Mouse (Mus musculus): ENCODE data around the gene Racgap1.
A peak's percentile ranks its signal among the peaks of the same experiment; 100 is the strongest.

Gene Racgap1

GRCm38 (mm10) chr15:99614273-99614672 is 37.2 kb downstream of the Racgap1 start:
- DNase-seq, result no peak

- DNase-seq, result no peak
These were observed 39.9 kb downstream of the Racgap1 start for GRCm38 (mm10) chr15:99611563-99611962.

- no peak for DNase-seq
These were observed 42.9 kb downstream of the Racgap1 start for GRCm38 (mm10) chr15:99608382-99609125.

DNA sequence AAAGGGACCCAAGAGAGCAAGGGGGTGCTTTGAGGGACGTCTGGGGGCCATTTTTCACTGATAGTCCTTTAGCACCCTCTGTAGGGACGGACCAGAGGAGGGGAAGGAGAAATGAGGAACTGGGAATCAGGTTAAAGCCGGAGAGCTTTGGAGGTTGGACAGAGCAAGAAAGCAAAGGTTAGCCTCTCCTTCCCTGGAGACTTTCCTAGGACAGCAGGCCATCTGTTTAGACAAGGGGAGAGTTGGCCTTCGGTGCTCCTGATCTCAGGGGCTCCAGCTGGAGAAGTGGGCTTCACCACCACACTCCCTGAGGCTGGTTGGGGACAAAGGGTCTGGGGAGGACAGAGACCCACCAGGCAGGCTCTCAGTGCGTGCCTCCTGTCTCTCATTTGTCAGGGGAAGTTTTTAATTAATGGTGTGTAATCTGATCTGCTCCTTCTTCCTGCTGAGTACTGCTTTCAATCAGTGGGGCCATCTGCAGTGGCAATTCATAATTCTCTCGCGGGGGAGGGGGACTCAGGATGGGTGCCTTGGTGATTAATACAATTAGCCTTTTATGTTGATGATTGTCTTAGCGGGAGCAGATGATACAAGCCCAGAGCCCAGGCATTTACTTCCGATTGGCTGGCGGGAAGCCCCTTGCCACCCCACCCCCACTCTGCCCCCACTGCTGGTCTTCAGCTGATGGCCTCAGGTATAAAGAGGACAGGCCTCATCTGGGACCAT is 43.9 kb downstream of the Racgap1 start:
- DNase-seq, result no peak

- no peak for DNase-seq
These were observed 44.9 kb downstream of the Racgap1 start for GRCm38 (mm10) chr15:99606515-99606914.

DNA sequence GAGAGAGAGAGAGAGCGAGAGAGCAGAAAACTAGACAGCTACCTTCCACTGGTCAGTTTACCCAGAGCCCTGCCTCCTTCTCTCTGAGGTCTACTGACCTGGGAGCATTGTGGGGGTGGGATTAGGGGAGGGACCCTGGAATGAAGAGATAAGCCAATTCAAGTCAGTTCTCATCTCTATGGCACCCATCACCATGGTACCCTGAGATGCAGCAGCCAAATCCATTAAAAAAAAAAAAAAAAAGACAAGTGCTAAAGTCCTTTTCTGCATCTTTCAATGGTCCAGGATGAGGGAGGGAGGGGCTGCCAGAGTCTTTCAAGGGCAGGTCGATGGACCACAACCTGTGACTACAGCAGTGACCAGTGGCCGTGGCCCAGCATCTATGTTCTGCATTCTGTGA is 45.9 kb downstream of the Racgap1 start:
- no peak for DNase-seq

- no peak for DNase-seq
These were observed 48.2 kb downstream of the Racgap1 start for GRCm38 (mm10) chr15:99603216-99603615.

GRCm38 (mm10) chr15:99602206-99602820 is 49.1 kb downstream of the Racgap1 start:
- DNase-seq, result no peak

GRCm38 (mm10) chr15:99601823-99602120 is 49.7 kb downstream of the Racgap1 start:
- no peak for DNase-seq

GRCm38 (mm10) chr15:99600986-99601822 is 50.3 kb downstream of the Racgap1 start, which contains the start of gene Aqp6:
Gene Aqp6 (plus strand): TSS chr15:99601400.
- DNase-seq, result no peak

GRCm38 (mm10) chr15:99599245-99600070 is 52.0 kb downstream of the Racgap1 start:
- no peak for DNase-seq

DNA sequence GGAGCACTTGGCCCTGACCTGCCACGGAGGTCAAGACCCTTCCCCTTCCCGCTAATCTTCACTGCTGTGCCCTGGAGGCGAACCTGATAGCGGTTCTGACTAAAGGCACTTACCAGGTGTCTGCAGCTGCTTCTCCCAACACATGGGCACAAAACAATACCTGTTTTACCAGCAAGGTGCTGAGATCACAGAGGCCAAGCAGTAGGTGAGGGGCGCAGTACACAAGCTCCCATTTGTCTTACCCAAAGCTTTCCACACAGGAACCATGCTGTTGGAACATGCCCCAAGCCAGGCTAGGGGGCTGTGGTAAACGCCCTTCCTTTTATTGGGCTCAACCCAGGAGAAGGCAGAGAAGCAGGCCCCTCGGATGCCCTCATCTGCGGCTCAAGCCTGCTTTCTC is 53.9 kb downstream of the Racgap1 start:
- DNase-seq, result no peak

- DNase-seq, result no peak
These were observed 54.6 kb downstream of the Racgap1 start for GRCm38 (mm10) chr15:99596841-99597240.

- peak; percentile 82 for DNase-seq
These were observed 55.3 kb downstream of the Racgap1 start for GRCm38 (mm10) chr15:99596056-99596687.

- DNase-seq, result no peak
These were observed 56.5 kb downstream of the Racgap1 start for GRCm38 (mm10) chr15:99594951-99595350.

- DNase-seq, result no peak
These were observed 58.6 kb downstream of the Racgap1 start for GRCm38 (mm10) chr15:99592877-99593276.

DNA sequence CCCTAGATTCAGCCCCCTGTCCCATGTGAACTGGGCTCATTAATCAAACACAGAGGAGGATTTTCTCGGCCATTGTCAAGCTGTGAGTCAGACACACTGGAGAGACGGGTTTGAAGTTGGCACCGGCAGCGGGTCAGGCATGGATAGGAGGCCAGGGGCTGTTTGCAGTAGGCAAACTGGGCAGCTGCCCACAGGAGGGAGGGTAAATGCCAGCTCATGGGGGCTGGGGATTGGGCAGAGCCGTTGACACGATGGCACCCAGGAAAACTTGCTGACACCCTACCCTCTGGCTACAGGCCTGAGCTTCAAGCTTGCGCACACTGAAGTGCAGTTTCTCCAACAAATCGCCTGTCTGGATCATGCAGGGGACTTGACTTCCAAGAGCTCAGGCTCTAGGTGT is 59.3 kb downstream of the Racgap1 start:
- DNase-seq, result no peak

DNA sequence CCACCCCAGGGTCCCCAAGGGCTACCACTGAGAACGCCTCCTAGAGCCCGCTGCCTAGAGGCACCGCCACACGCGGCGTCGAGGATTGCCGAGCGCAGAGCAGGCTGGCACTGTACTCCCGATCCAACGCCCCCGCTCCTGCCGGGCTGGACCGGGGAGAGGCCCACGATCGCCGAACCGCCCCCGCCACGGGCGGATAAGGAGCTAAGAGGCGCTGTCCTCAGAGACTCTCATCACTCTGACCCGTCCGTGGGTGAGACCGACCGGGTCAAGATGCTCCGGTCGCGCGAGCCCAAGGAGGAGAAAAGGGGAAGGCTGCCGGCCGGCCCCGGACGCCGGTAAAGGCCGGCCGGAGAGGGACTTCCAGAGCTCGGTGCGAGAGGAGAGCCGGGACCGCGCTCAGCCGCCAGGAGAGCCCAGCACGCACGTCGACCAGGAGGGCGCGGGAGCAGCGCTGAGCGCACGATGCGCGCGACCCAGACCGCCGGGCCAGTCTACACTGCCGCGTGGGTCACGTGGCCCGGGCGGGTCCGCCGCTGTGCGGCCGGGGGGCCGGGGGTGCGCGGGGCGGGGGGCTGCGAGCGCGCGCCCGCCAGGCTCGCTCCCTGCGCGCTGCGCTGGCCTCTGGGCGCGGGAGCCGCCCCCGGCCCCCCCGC is 60.9 kb downstream of the Racgap1 start, which contains the start of gene Aqp5:
Gene Aqp5 (plus strand): TSS at position 354 of the 656 bp plus-strand sequence.
- no peak for DNase-seq

DNA sequence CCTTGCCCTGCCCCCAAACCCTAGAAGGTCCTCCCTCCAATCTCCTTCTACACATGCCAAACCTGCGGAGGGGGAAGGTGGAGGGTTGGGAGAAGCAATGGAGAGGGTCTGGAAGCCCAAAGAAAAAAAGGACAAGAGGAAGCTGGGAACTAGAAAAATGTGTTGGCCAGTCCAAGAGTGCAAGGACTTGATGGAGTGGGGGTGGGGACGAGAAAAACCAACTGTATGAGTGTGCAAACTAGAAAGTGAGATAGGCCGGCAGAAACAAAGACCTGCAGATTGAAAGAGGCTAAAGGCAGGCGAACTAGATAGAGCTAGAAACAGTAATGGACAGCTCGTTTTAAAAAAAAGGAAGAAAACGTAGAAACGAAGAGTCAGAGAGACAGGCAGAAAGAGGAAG is 61.8 kb downstream of the Racgap1 start:
- no peak for DNase-seq

- DNase-seq, result no peak
These were observed 62.2 kb downstream of the Racgap1 start for GRCm38 (mm10) chr15:99589237-99589636.

- no peak for DNase-seq
These were observed 64.9 kb downstream of the Racgap1 start for GRCm38 (mm10) chr15:99586525-99586924.
